Mouse (Mus musculus) layer of hippocampus, adult 2 months (tissue): ENCODE measurements around the gene Olfr1411. TPM values are rescaled to one million over a fixed set of nuclear protein-coding genes. Genes with fewer than 3 reads are reported as not detected.
A peak's percentile ranks its signal among the peaks of the same experiment; 100 is the strongest.

ENCODE experiments used
- DNase-seq, 2 experiments: peaks; one replicate each; pipeline ENCODE4 v3.0.0; 2022; ENCODE audit warnings: low spot score in 2 of 2
- H3K27ac ChIP-seq: fragments of 200-600 bp; 2 replicates; pipeline ENCODE4 v1.8.1; 2022
- H3K4me3 ChIP-seq: fragments of 200-600 bp; 2 replicates; pipeline ENCODE4 v1.8.1; 2022; ENCODE audit warnings: mild to moderate bottlenecking
- CTCF ChIP-seq: fragments of 200-600 bp; conservative IDR thresholded peaks from 2 replicates; pipeline ENCODE4 v1.8.1; 2022; ENCODE audit warnings: antibody characterized with exemption, mild to moderate bottlenecking, moderate library complexity
- long read RNA-seq, 2 experiments: library from polyadenylated mRNA; stranded (forward); transcript quantifications; one replicate each; pipeline ENCODE4 v2.0.0; 2021; ENCODE audit warnings: borderline mapping rate in 2 of 2
- total RNA-seq, 2 experiments: library from RNA; stranded (reverse); gene quantifications; 2 replicates each; pipeline ENCODE4 v1.2.3; 2021

Olfr1411 gene
- total RNA-seq: not detected
- long read RNA-seq, experiment 1: 0 reads
- long read RNA-seq, experiment 2: 0 reads

GRCm38 (mm10) chr1:92594111-92594510, at the start of gene Olfr1411:
Olfr1411 (plus strand) TSS chr1:92594411.
- no peak for TF ChIP-seq CTCF
- no peak within 1 kb of the TSS for H3K27ac ChIP-seq
- DNase-seq: no peak
- no peak within 1 kb of the TSS for H3K4me3 ChIP-seq

- H3K27ac ChIP-seq: no peak overlapping the region
- H3K4me3 ChIP-seq: no peak overlapping the region
- no peak for TF ChIP-seq CTCF
- DNase-seq: no peak
These were observed 48.3 kb upstream of the Olfr1411 start for GRCm38 (mm10) chr1:92545929-92546328.

GRCm38 (mm10) chr1:92571022-92571421, 23.2 kb upstream of the Olfr1411 start, which contains the start of gene Olfr1413:
Olfr1413 (plus strand) TSS chr1:92571322.
- DNase-seq: no peak
- TF ChIP-seq CTCF: no peak
- no peak within 1 kb of the TSS for H3K4me3 ChIP-seq
- H3K27ac ChIP-seq: no peak within 1 kb of the TSS

- no peak for DNase-seq
- no peak within 1 kb of the TSS for H3K27ac ChIP-seq
- TF ChIP-seq CTCF: no peak
- H3K4me3 ChIP-seq: no peak within 1 kb of the TSS
These were observed 8.7 kb upstream of the Olfr1411 start, which contains the start of gene Olfr1412 for GRCm38 (mm10) chr1:92585479-92585878. Olfr1412 (plus strand) TSS chr1:92585779.

GRCm38 (mm10) chr1:92596019-92596418, 1.8 kb downstream of the Olfr1411 start:
- no peak for TF ChIP-seq CTCF
- Histone ChIP-seq H3K4me3 (no peak overlapping the region), H3K27ac (no peak overlapping the region)
- no peak for DNase-seq

GRCm38 (mm10) chr1:92605482-92605881, 11.3 kb downstream of the Olfr1411 start, which contains the start of gene Olfr1410:
Olfr1410 (plus strand) TSS chr1:92605782.
- Histone ChIP-seq H3K27ac (no peak within 1 kb of the TSS), H3K4me3 (no peak within 1 kb of the TSS)
- TF ChIP-seq CTCF: no peak
- no peak for DNase-seq

GRCm38 (mm10) chr1:92607711-92608110, 13.5 kb downstream of the Olfr1411 start:
- no peak for TF ChIP-seq CTCF
- Histone ChIP-seq H3K4me3 (no peak overlapping the region), H3K27ac (no peak overlapping the region)
- no peak for DNase-seq

- no peak overlapping the region for H3K27ac ChIP-seq
- TF ChIP-seq CTCF: peak; percentile 97
- peak; percentile 15 to 74 for DNase-seq
These were observed 16.8 kb downstream of the Olfr1411 start for GRCm38 (mm10) chr1:92611008-92611407.

GRCm38 (mm10) chr1:92613175-92613574, 19.0 kb downstream of the Olfr1411 start:
- no peak for TF ChIP-seq CTCF
- Histone ChIP-seq H3K4me3 (no peak overlapping the region), H3K27ac (no peak overlapping the region)
- no peak for DNase-seq

More at GRCm38 (mm10) chr1:92611008-92611407, 16.8 kb downstream of the Olfr1411 start:
- H3K4me3 ChIP-seq: no peak overlapping the region

GRCm38 (mm10) chr1:92614516-92614915, 20.3 kb downstream of the Olfr1411 start:
- Histone ChIP-seq H3K4me3 (no peak overlapping the region), H3K27ac (no peak overlapping the region)
- peak; percentile 85 for TF ChIP-seq CTCF
- peak; percentile 39 to 47 for DNase-seq

- no peak for TF ChIP-seq CTCF
- no peak for DNase-seq
- Histone ChIP-seq H3K27ac (no peak overlapping the region), H3K4me3 (no peak overlapping the region)
These were observed 21.8 kb downstream of the Olfr1411 start for GRCm38 (mm10) chr1:92616046-92616445.

- no peak for TF ChIP-seq CTCF
- no peak within 1 kb of the TSS for H3K4me3 ChIP-seq
- H3K27ac ChIP-seq: no peak within 1 kb of the TSS
- DNase-seq: no peak
These were observed 23.3 kb downstream of the Olfr1411 start, which contains the start of gene Olfr12 for GRCm38 (mm10) chr1:92617488-92617887. Olfr12 (plus strand) TSS chr1:92617788.

GRCm38 (mm10) chr1:92618360-92618759, 24.1 kb downstream of the Olfr1411 start:
- no peak for TF ChIP-seq CTCF
- Histone ChIP-seq H3K4me3 (no peak overlapping the region), H3K27ac (no peak overlapping the region)
- no peak for DNase-seq

- Histone ChIP-seq H3K27ac (no peak overlapping the region), H3K4me3 (no peak overlapping the region)
- peak in 1 of 2 experiments; percentile 3 for DNase-seq
- TF ChIP-seq CTCF: no peak
These were observed 34.0 kb downstream of the Olfr1411 start for GRCm38 (mm10) chr1:92628227-92628626.
